Mouse (Mus musculus) forebrain, embryonic 15.5 days (tissue): ENCODE data around the gene Rag1. TPM values are rescaled to one million over a fixed set of nuclear protein-coding genes. Genes with fewer than 3 reads are reported as not detected.
A peak's percentile ranks its signal among the peaks of the same experiment; 100 is the strongest.

Experiments
- ATAC-seq: fragments of 200-750 bp; cut with Nextera tagmentation; replicated peaks from 2 replicates; pipeline ENCODE4 v1.8.0; 2017; ENCODE audit warnings: mild to moderate bottlenecking, moderate TSS enrichment, moderate library complexity
- H3K27ac ChIP-seq: fragments of 300-500 bp; sonication (generic); replicated peaks from 2 replicates; pipeline ENCODE4 v1.5.1; 2015; ENCODE audit warnings: mild to moderate bottlenecking, inconsistent platforms
- H3K27me3 ChIP-seq: fragments of 300-500 bp; sonication (generic); 2 replicates; pipeline ENCODE4 v1.6.1; 2015; ENCODE audit warnings: inconsistent platforms
- H3K36me3 ChIP-seq: fragments of 300-500 bp; sonication (generic); 2 replicates; pipeline ENCODE4 v1.6.1; 2015; ENCODE audit warnings: mild to moderate bottlenecking, inconsistent platforms
- H3K4me1 ChIP-seq: fragments of 300-500 bp; sonication (generic); 2 replicates; pipeline ENCODE4 v1.6.1; 2015; ENCODE audit warnings: inconsistent platforms
- H3K4me2 ChIP-seq: fragments of 300-500 bp; sonication (generic); replicated peaks from 2 replicates; pipeline ENCODE4 v1.6.1; 2015; ENCODE audit warnings: mild to moderate bottlenecking, inconsistent platforms
- H3K4me3 ChIP-seq: fragments of 300-500 bp; sonication (generic); 2 replicates; pipeline ENCODE4 v1.5.1; 2015; ENCODE audit warnings: mild to moderate bottlenecking, inconsistent platforms
- H3K9ac ChIP-seq: fragments of 300-500 bp; sonication (generic); replicated peaks from 2 replicates; pipeline ENCODE4 v1.6.1; 2015; ENCODE audit warnings: mild to moderate bottlenecking, inconsistent platforms
- H3K9me3 ChIP-seq: fragments of 300-500 bp; sonication (generic); 2 replicates; pipeline ENCODE4 v1.6.1; 2016; ENCODE audit warnings: inconsistent platforms
- WGBS: fragments of 180-500 bp; shearing (Covaris S2); methylation state at CpG from one replicate; pipeline ENCODE4 v1.1.7; 2015; ENCODE audit warnings: mixed read lengths; 5-methylcytosine and 5-hydroxymethylcytosine counted together
- polyA plus RNA-seq: library from polyadenylated mRNA; unstranded; fragments of >200 nt; fragmentation: Nextera tagmentation; extraction: Ambion mirVana; gene quantifications from 2 replicates; pipeline ENCODE4 v1.2.1, GENCODE M21; 2015

Rag1 gene
- polyA plus RNA-seq, 1 experiment from 2014 or later = 0.14 TPM

DNA sequence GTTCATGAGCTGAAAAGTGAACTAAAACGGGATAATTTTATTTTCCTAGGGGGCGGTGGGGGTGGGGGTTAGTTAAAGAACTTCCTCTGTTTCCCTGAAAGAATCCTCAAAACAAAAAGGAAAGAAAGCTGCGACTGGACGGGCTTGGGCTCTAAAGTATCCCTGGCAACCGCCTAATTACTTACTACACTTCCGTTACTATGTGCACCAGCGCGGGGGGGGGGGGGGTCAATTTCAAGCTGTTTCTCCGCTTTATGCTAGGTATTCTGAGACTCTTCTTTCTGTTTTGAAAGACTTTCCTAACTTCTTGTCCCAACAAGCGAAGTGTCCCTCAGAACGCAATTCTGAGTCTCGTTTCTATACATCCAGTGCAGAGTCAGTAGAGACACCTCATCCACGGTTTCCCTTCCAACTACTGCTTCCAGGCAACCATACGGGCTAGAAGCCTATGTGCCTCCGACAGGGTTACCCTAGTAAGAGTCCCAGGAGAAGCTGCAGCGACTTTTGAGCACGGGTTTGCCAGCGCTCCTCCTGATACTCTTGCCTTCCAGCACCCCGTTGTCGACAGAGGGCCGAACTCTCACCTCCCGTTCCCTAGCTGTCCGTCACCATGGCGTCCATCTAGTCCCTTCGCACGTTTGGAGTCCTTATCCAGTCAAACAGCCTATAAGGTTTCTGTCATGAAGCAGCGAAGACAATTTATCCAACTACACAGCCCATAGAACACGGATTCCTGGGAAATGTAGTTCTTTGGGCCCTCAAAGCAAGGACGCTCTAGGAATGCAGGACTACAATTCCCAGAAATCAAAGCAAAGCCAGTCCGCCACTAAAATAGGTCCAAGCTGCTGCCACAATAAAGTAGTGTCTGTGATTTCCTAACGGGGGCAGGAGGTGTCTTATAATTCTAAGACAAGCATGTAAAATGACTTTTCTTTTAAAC lies 20.7 kb downstream of the Rag1 start:
- peak overlapping the region; percentile 63 for H3K9ac ChIP-seq
- H3K4me2 ChIP-seq = peak overlapping the region; percentile 56
- no peaks in the 10 kb centered on the region for H3K9me3 ChIP-seq
- under 1% methylated on average over 31 of the region's 31 CpGs for WGBS
- no peaks in the 10 kb centered on the region for H3K36me3 ChIP-seq
- H3K4me1 ChIP-seq = peaks cover 7% of the 10 kb centered on the region
- peak; percentile 100 for ATAC-seq
- H3K4me3 ChIP-seq = peak overlapping the region; percentile 74
- H3K27me3 ChIP-seq = no peaks in the 10 kb centered on the region
- H3K27ac ChIP-seq = peak overlapping the region; percentile 95

DNA sequence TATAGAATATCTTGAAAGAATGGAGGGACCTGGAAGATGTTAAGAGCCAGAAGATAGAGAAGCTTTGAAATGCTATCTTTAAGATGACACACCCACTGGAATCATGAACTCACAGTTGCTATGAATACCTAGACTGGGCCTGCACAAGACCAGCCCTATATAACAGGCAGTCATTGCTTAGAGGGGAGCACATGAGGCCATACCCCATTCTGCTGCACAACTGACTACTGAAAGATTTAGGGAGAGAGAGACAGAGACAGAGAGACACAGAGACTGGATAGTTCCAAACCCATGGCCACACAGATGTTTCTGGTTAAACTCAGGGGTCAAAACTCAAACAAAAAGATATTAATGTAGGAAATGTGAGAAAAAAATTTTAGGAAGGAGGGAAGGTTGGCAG lies 22.1 kb downstream of the Rag1 start:
- H3K4me2 ChIP-seq = no peak overlapping the region
- H3K9ac ChIP-seq = no peak overlapping the region
- H3K4me1 ChIP-seq = peaks cover 7% of the 10 kb centered on the region
- H3K27me3 ChIP-seq = no peaks in the 10 kb centered on the region
- ATAC-seq = no peak
- H3K36me3 ChIP-seq = no peaks in the 10 kb centered on the region
- no peaks in the 10 kb centered on the region for H3K9me3 ChIP-seq
- H3K4me3 ChIP-seq = no peak overlapping the region
- H3K27ac ChIP-seq = no peak overlapping the region

GRCm38 (mm10) chr2:101624526-101624925 lies 24.8 kb downstream of the Rag1 start, which contains the start of gene Rag2:
Gene Rag2, plus strand, starts transcription at chr2:101624718.
- ATAC-seq = no peak
- Histone ChIP-seq H3K36me3 (no peaks in the 10 kb centered on the region), H3K4me3 (no peak within 1 kb of the TSS), H3K4me1 (peaks cover 7% of the 10 kb centered on the region), H3K27me3 (no peaks in the 10 kb centered on the region), H3K4me2 (no peak within 1 kb of the TSS), H3K27ac (no peak within 1 kb of the TSS), H3K9me3 (no peaks in the 10 kb centered on the region), H3K9ac (no peak within 1 kb of the TSS)
- 62% methylated on average over 4 of the region's 4 CpGs for WGBS

DNA sequence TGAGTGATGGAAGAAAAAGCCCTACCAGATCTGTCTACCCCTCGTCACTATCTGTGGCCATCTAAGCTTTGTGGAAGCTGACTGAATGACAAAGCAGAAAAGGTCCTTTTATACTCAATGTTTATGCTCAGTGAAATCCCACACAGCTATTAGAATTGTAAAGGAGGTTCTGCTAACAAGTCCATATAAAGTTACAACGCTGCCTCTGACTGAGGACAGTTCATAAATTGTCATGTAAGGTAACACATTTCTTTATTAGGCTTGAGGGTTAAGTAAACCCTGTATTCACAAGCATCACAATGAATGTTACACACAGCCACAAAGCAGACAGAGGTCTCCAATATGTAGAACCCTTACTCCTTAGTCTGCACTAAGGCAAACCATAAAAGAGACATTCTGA lies 25.3 kb downstream of the Rag1 start:
- H3K9ac ChIP-seq = no peak overlapping the region
- H3K27ac ChIP-seq = no peak overlapping the region
- H3K9me3 ChIP-seq = no peaks in the 10 kb centered on the region
- no peak overlapping the region for H3K4me3 ChIP-seq
- H3K36me3 ChIP-seq = no peaks in the 10 kb centered on the region
- ATAC-seq = no peak
- H3K4me1 ChIP-seq = 0 out of 2 replicates have a peak, but pooled peaks cover 3% of the 10 kb centered on the region
- no peak overlapping the region for H3K4me2 ChIP-seq
- 36% methylated on average over 2 of the region's 2 CpGs for WGBS
- H3K27me3 ChIP-seq = no peaks in the 10 kb centered on the region

DNA sequence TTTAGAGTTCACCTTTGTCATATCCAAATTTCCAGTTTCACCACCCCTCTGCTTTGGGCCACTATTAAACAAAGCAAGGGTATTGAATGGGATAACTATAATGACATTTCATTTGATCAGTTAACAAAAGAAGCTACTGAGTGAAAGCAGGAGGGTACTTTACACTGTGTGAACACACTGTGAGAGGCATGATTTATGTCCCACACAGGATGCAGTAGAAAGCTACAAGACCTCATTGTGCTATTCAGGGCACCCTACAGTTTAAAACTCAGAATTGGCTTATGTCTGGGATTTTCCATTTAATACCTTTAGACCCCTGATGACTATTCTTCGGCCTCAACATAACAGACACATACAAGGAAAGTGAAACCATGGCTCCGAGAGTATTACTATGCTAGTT lies 26.3 kb downstream of the Rag1 start:
- Histone ChIP-seq H3K27me3 (no peaks in the 10 kb centered on the region), H3K9me3 (no peaks in the 10 kb centered on the region), H3K9ac (no peak overlapping the region), H3K4me1 (0 out of 2 replicates have a peak, but pooled peaks cover under 1% of the 10 kb centered on the region), H3K27ac (no peak overlapping the region), H3K36me3 (no peaks in the 10 kb centered on the region), H3K4me3 (no peak overlapping the region), H3K4me2 (no peak overlapping the region)
- WGBS = 43% methylated on average over 2 of the region's 2 CpGs
- no peak for ATAC-seq

DNA sequence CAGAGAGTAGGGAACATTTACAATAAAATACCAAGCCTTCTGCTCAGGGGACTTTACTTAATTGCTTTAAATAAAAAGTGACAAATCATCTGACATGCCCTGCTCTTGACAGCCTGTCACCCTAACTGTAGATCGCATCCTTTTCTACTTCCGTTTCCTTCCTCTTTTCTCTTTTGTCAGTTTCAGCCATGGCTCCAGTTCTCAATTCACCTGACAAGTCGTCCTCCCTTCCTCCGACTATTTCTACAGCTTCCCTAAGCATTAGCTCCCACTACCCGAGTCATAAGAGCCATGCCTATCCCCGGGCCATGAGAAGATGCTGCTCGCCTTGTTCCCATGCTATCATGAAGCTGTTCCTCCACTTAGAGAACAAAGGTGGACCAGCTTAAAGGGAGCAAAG lies 27.7 kb downstream of the Rag1 start:
- H3K4me3 ChIP-seq = no peak overlapping the region
- H3K36me3 ChIP-seq = no peaks in the 10 kb centered on the region
- no peaks in the 10 kb centered on the region for H3K4me1 ChIP-seq
- 50% methylated on average over 7 of the region's 7 CpGs for WGBS
- no peak overlapping the region for H3K9ac ChIP-seq
- H3K27ac ChIP-seq = no peak overlapping the region
- H3K27me3 ChIP-seq = no peaks in the 10 kb centered on the region
- no peak for ATAC-seq
- H3K4me2 ChIP-seq = no peak overlapping the region
- H3K9me3 ChIP-seq = no peaks in the 10 kb centered on the region

- Histone ChIP-seq H3K4me1 (peaks cover 5% of the 10 kb centered on the region; the same call in 1 of the 2 replicates), H3K27ac (no peak overlapping the region), H3K4me3 (no peak overlapping the region), H3K9me3 (no peaks in the 10 kb centered on the region), H3K4me2 (no peak overlapping the region), H3K27me3 (no peaks in the 10 kb centered on the region), H3K9ac (no peak overlapping the region), H3K36me3 (no peaks in the 10 kb centered on the region)
- no peak for ATAC-seq
- 73% methylated on average over 3 of the region's 3 CpGs for WGBS
These were observed 28.4 kb downstream of the Rag1 start for GRCm38 (mm10) chr2:101620899-101621298.

DNA sequence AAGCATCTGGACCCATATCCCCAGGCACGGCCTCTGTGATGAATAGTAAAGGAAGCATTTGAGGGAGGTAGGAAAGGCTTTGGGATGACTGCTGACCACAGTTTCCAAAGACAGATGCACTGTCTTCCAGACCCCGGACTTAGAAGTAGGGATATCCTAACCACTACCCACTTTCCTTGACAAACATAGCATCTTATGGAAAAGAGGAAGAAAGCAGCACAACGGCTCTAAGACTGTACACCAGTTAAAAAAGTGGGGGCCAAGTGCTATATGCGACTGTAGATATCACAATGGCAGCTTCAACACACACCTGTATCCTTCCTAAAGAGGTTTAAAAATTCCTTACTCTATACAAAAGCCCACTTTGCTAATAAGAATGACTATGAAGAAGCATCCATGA lies 30.9 kb downstream of the Rag1 start:
- Histone ChIP-seq H3K4me3 (no peak overlapping the region), H3K27me3 (no peaks in the 10 kb centered on the region), H3K27ac (no peak overlapping the region), H3K4me1 (peaks cover 12% of the 10 kb centered on the region; the same call in 1 of the 2 replicates), H3K4me2 (no peak overlapping the region), H3K9ac (no peak overlapping the region), H3K9me3 (no peaks in the 10 kb centered on the region), H3K36me3 (no peaks in the 10 kb centered on the region)
- 87% methylated on average over 4 of the region's 4 CpGs for WGBS
- ATAC-seq = no peak

- H3K36me3 ChIP-seq = no peaks in the 10 kb centered on the region
- WGBS = 40% methylated on average over 10 of the region's 10 CpGs
These were observed 33.6 kb downstream of the Rag1 start for GRCm38 (mm10) chr2:101615464-101616305.

GRCm38 (mm10) chr2:101610861-101611260 lies 38.4 kb downstream of the Rag1 start:
- no peaks in the 10 kb centered on the region for H3K36me3 ChIP-seq
- H3K4me1 ChIP-seq = peaks cover 16% of the 10 kb centered on the region
- no peak for ATAC-seq
- H3K27me3 ChIP-seq = no peaks in the 10 kb centered on the region
- H3K4me3 ChIP-seq = no peak overlapping the region
- no peak overlapping the region for H3K27ac ChIP-seq
- no peak overlapping the region for H3K9ac ChIP-seq
- H3K4me2 ChIP-seq = no peak overlapping the region
- WGBS = 93% methylated on average over 3 of the region's 3 CpGs
- H3K9me3 ChIP-seq = no peaks in the 10 kb centered on the region

More at GRCm38 (mm10) chr2:101615464-101616305, 33.6 kb downstream of the Rag1 start:
- Histone ChIP-seq H3K9me3 (no peaks in the 10 kb centered on the region), H3K9ac (no peak overlapping the region), H3K4me3 (no peak overlapping the region), H3K27ac (no peak overlapping the region), H3K27me3 (no peaks in the 10 kb centered on the region), H3K4me2 (no peak overlapping the region), H3K4me1 (peaks cover 15% of the 10 kb centered on the region; the same call in 1 of the 2 replicates)
- 0 out of 2 replicates have a peak, but pooled peaks have one; percentile 23 for ATAC-seq

DNA sequence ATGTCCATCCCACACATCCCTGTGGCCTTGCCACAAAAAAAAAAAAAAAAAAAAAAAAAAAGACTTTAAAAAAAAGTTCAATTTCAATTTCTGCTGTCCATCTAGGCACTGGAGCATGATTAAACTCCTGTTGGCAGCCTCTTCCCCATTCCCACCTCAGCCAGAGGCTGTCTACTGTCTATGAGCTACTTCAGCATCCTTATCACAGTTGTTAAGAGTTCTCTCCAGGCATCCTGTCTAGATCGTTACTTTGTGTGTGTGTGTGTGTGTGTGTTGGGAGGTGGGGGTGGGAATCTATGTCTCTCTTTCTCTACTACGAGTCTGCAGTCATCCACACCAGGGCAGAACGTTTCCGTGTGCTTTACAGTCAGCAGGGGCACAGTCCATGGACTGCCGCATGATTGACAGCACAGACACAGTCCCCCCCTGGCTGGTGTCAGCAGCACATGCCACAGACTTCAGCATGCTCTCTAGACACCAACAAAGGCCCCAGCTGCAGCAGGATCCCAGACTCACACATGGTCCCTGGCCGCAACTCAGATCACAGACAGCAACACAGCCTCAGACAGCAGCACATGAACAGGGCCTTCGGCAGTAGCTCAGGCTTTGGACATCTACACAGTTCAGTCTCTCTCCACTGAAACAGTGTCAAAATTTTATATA lies 40.9 kb downstream of the Rag1 start:
- H3K4me2 ChIP-seq = no peak overlapping the region
- H3K36me3 ChIP-seq = no peaks in the 10 kb centered on the region
- peaks cover 10% of the 10 kb centered on the region for H3K4me1 ChIP-seq
- H3K27me3 ChIP-seq = no peaks in the 10 kb centered on the region
- ATAC-seq = peak; percentile 95
- no peaks in the 10 kb centered on the region for H3K9me3 ChIP-seq
- H3K4me3 ChIP-seq = no peak overlapping the region
- no peak overlapping the region for H3K27ac ChIP-seq
- no peak overlapping the region for H3K9ac ChIP-seq
- WGBS = 35% methylated on average over 7 of the region's 7 CpGs
